Mouse (Mus musculus): Measurements from ENCODE around the gene Gm3286.
"Not testable (repeated sequence)": the region's sequence is repeated elsewhere in the genome, so short reads cannot be mapped to it uniquely, and the experiment has no call there.

The Gm3286 gene

GRCm38 (mm10) chr5:95510458-95510857 lies at the start of gene Gm3286:
Gene Gm3286, plus strand, starts transcription at chr5:95510758.
- DNase-seq (ENCODE audit: low read depth, low spot score): not testable (repeated sequence)
